Comparison of ENCODE assay signal across 11 mouse cellular contexts in the genomic region with DNA sequence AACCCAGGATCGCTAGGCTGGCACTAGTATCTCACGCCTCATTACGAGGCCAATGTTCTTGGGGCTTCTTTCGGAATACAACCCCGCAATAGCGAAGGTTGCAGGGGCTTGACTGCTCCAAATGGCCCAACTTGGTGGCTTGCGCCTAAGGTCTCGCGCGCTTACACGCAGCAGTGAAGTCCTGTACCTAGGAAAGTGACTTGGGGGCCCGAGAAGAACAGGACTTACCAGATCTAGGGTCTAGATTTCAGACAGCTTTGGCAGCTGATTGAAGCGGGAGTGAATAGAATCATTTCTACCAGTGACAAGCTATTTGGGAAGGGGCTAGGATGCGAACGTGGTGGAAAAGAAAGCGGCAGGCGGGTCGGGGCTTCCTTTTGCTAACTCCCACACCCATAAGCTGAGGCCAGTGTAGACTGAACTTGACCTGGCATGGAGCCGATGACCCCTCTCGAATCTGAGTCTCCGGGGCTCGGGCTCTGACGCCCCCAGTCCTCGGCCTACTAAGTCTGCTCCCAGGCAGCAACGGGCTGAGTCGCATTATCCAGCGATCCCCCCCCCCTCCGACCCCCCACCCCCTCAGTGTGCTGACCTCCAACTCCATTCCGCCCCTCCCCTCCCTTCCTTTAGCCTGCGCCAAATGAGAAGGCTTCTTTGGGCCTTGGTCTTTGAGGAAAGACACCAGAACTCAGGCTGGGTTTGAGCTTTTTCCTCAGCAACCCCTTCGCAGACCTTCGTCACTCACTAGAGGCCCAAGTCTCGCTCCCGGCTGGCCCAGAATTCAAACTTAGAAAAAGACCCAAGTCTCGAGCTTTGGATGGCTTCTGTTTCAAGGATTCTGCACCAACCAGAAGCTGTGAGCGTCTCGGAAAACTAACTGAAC. TPM values are rescaled to one million over a fixed set of nuclear protein-coding genes. Genes with fewer than 3 reads are reported as not detected.
DNase-seq lines count a peak whose midpoint lies in the region; ATAC-seq and TF ChIP-seq lines count a peak whose summit lies in the region.
"Had no signal": no experiment of that assay in that cellular context is flagged by ENCODE, and none has a peak within 500 bp of the region (broad histone marks: within the 10 kb centered on the region; RNA-seq: fewer than 3 reads in every experiment).

No protein-coding gene starts in this region.

- no peak for ATAC-seq in embryonic facial prominence, embryonic 11.5 days (replicated peaks; ENCODE audit: insufficient number of reproducible peaks, low FRiP score, low TSS enrichment, low read depth)
- peak; percentile 15; the same call in 1 of the 2 replicates for ATAC-seq in hindbrain, embryonic 16.5 days
- ATAC-seq in neural tube, embryonic 15.5 days (ENCODE audit: low FRiP score) = no peak

- no peaks in the 10 kb centered on the region for H3K9me3 ChIP-seq in embryonic facial prominence, embryonic 11.5 days (replicated peaks; ENCODE audit: control insufficient read depth, low read length)
- no peaks in the 10 kb centered on the region for H3K9me3 ChIP-seq in hindbrain, embryonic 16.5 days (ENCODE audit: control insufficient read depth, low read length)
- no peaks in the 10 kb centered on the region for H3K9me3 ChIP-seq in neural tube, embryonic 15.5 days (replicated peaks)
- H3K9me3 ChIP-seq: limb, embryonic 13.5 days had no signal

- 2% methylated on average over 37 of the region's 37 CpGs for WGBS in embryonic facial prominence, embryonic 11.5 days
- WGBS in hindbrain, embryonic 16.5 days = 9% methylated on average over 37 of the region's 37 CpGs
- 8% methylated on average over 37 of the region's 37 CpGs for WGBS in neural tube, embryonic 15.5 days

- peaks cover 50% of the 10 kb centered on the region for H3K27me3 ChIP-seq in embryonic facial prominence, embryonic 11.5 days (ENCODE audit: control insufficient read depth, insufficient read depth, low read length)
- peaks cover 16% of the 10 kb centered on the region for H3K27me3 ChIP-seq in hindbrain, embryonic 16.5 days (replicated peaks; ENCODE audit: control insufficient read depth, insufficient read depth, low read length)
- peaks cover 27% of the 10 kb centered on the region for H3K27me3 ChIP-seq in neural tube, embryonic 15.5 days (replicated peaks)

- H3K4me2 ChIP-seq in embryonic facial prominence, embryonic 11.5 days (ENCODE audit: low read depth, low read length) = no peak overlapping the region
- H3K4me2 ChIP-seq in hindbrain, embryonic 16.5 days (ENCODE audit: low read length) = peak overlapping the region; percentile 49
- H3K4me2 ChIP-seq in neural tube, embryonic 15.5 days = peak overlapping the region; percentile 59
- H3K4me2 ChIP-seq: limb, embryonic 13.5 days had no signal

- peak overlapping the region; percentile 40; the same call in 1 of the 2 replicates for H3K27ac ChIP-seq in left cerebral cortex, adult 2 months
- H3K27ac ChIP-seq in embryonic facial prominence, embryonic 11.5 days (replicated peaks; ENCODE audit: low read depth, low read length) = no peak overlapping the region
- H3K27ac ChIP-seq in hindbrain, embryonic 16.5 days (ENCODE audit: low read depth, low read length) = peak overlapping the region; percentile 89
- peak overlapping the region; percentile 75 for H3K27ac ChIP-seq in neural tube, embryonic 15.5 days (replicated peaks)
- H3K27ac ChIP-seq: limb, embryonic 13.5 days had no signal

- no peak for DNase-seq in left cerebral cortex, adult 2 months (ENCODE audit: extremely low spot score in 1 of 2, low spot score in 2 of 2)
- no peak for DNase-seq in left cerebral cortex, adult 18-20 months (ENCODE audit: low spot score in 2 of 2)
- DNase-seq in embryonic facial prominence, embryonic 11.5 days (ENCODE audit: low spot score) = peak; percentile 23
- no peak for DNase-seq in heart, postnatal 14 days
- DNase-seq in ovary, postnatal 14 days (ENCODE audit: low spot score) = no peak
- DNase-seq in left cerebral cortex, postnatal 25 days (ENCODE audit: low spot score in 2 of 2) = no peak
- DNase-seq: gastrocnemius, postnatal 14 days; kidney, adult 18-20 months had no signal

- no peak overlapping the region for H3K9ac ChIP-seq in embryonic facial prominence, embryonic 11.5 days (replicated peaks; ENCODE audit: low read length)
- H3K9ac ChIP-seq in hindbrain, embryonic 16.5 days (ENCODE audit: low read depth, low read length) = peak overlapping the region; percentile 39
- H3K9ac ChIP-seq in neural tube, embryonic 15.5 days (replicated peaks) = peak overlapping the region; percentile 24; the same call in 1 of the 2 replicates
- H3K9ac ChIP-seq: limb, embryonic 13.5 days had no signal

- no peaks in the 10 kb centered on the region for H3K36me3 ChIP-seq in embryonic facial prominence, embryonic 11.5 days (replicated peaks; ENCODE audit: control insufficient read depth, insufficient read depth, low read depth, low read length)
- H3K36me3 ChIP-seq in hindbrain, embryonic 16.5 days (ENCODE audit: control insufficient read depth, insufficient read depth, low read length) = no peaks in the 10 kb centered on the region
- no peaks in the 10 kb centered on the region for H3K36me3 ChIP-seq in neural tube, embryonic 15.5 days
- H3K36me3 ChIP-seq: limb, embryonic 13.5 days had no signal

- no peak overlapping the region for H3K4me3 ChIP-seq in left cerebral cortex, adult 2 months
- no peak overlapping the region for H3K4me3 ChIP-seq in embryonic facial prominence, embryonic 11.5 days (ENCODE audit: low read depth, low read length)
- peak overlapping the region; percentile 30 for H3K4me3 ChIP-seq in hindbrain, embryonic 16.5 days (ENCODE audit: low read length)
- peak overlapping the region; percentile 10; the same call in 1 of the 2 replicates for H3K4me3 ChIP-seq in neural tube, embryonic 15.5 days (replicated peaks)
- H3K4me3 ChIP-seq: limb, embryonic 13.5 days had no signal

- no peak for TF ChIP-seq CTCF in left cerebral cortex, adult 2 months (IDR thresholded peaks at IDR 0.05)

- intact Hi-C loops in left cerebral cortex, adult 2 months (cut with DNase I) = no loop called here
- intact Hi-C loops in heart, postnatal 14 days (cut with DNase I) = no loop called here
- intact Hi-C loops in left cerebral cortex, postnatal 25 days (cut with DNase I) = no loop called here

- H3K4me1 ChIP-seq in embryonic facial prominence, embryonic 11.5 days (ENCODE audit: control insufficient read depth, insufficient read depth, low read length) = no peaks in the 10 kb centered on the region
- peaks cover 3% of the 10 kb centered on the region; the same call in 1 of the 2 replicates for H3K4me1 ChIP-seq in hindbrain, embryonic 16.5 days (ENCODE audit: control insufficient read depth, insufficient read depth, low read depth, low read length)
- peaks cover 18% of the 10 kb centered on the region for H3K4me1 ChIP-seq in neural tube, embryonic 15.5 days

RNA-seq across cellular contexts. Expression of gene Zic4, which starts 8.4 kb away (rescaled TPM):
- total RNA-seq in left cerebral cortex, adult 2 months (2021) = 1 to 10 TPM; 4.0 to 4.6 TPM
- total RNA-seq in left cerebral cortex, adult 18-20 months (2021) = 1 to 10 TPM; 3.5 to 4.4 TPM
- polyA plus RNA-seq in embryonic facial prominence, embryonic 11.5 days (2014; fragmentation: Nextera tagmentation; extraction: Ambion mirVana) = 6.7 and 6.9 TPM in 2 replicates
- 62.4 and 67.4 TPM in 2 replicates for polyA plus RNA-seq in hindbrain, embryonic 16.5 days (2015; fragmentation: Nextera tagmentation; extraction: Ambion mirVana)
- 28.3 and 44.9 TPM in 2 replicates for polyA plus RNA-seq in neural tube, embryonic 15.5 days (2015; fragmentation: Nextera tagmentation; extraction: Ambion mirVana)
- total RNA-seq in heart, postnatal 14 days (2021) = not detected
- 1 to 10 TPM; 2.3 to 3.0 TPM for total RNA-seq in left cerebral cortex, postnatal 25 days (2021)

RNA-seq across cellular contexts. Expression of gene Zic1, which starts 11.8 kb away (rescaled TPM):
- total RNA-seq in left cerebral cortex, adult 2 months (2021) = 10 to 100 TPM; 15.8 to 16.0 TPM
- 10 to 100 TPM; 10.7 to 14.3 TPM for total RNA-seq in left cerebral cortex, adult 18-20 months (2021)
- 3.3 and 3.5 TPM in 2 replicates for polyA plus RNA-seq in embryonic facial prominence, embryonic 11.5 days (2014; fragmentation: Nextera tagmentation; extraction: Ambion mirVana)
- 11.4 and 14.6 TPM in 2 replicates for polyA plus RNA-seq in hindbrain, embryonic 16.5 days (2015; fragmentation: Nextera tagmentation; extraction: Ambion mirVana)
- polyA plus RNA-seq in neural tube, embryonic 15.5 days (2015; fragmentation: Nextera tagmentation; extraction: Ambion mirVana) = 9.7 and 13.2 TPM in 2 replicates
- total RNA-seq in heart, postnatal 14 days (2021) = not detected
- total RNA-seq in left cerebral cortex, postnatal 25 days (2021) = 10 to 100 TPM; 11.1 to 11.7 TPM

Comparison
In these comparisons a context has a peak if more than half of its experiments do, and no peak if none do; other contexts are left out.
1. H3K4me3 ChIP-seq: peak in hindbrain, embryonic 16.5 days (single experiment) and neural tube, embryonic 15.5 days (single experiment); none in left cerebral cortex, adult 2 months (single experiment) and embryonic facial prominence, embryonic 11.5 days (single experiment).
2. RNA of gene Zic1, which starts 11.8 kb away (total RNA-seq): 15.8 to 16.0 TPM in left cerebral cortex, adult 2 months, 10.7 to 14.3 TPM in left cerebral cortex, adult 18-20 months and 11.1 to 11.7 TPM in left cerebral cortex, postnatal 25 days; not detected in heart, postnatal 14 days; every median in the first group is over 10 times any median in the second.